Mouse (Mus musculus): ENCODE measurements at regions not wholly inside any gene's neighbourhood (a gene's known extent, or its start where the extent isn't known, plus 50 kb on each side); places are given as distances from the start of the nearest gene placed in this dataset.

GRCm38 (mm10) chr8:90659066-90659465 is 158.1 kb downstream of the Gm19935 start:
- no peak for DNase-seq (ENCODE audit: low read depth, low spot score)
- TF ChIP-seq USF1 (IDR thresholded peaks at IDR 0.05; ENCODE audit: low read depth, low read length): no peak
- TF ChIP-seq HCFC1 (IDR thresholded peaks at IDR 0.05; ENCODE audit: low read depth, low read length): no peak
- no peak for TF ChIP-seq TAL1 (IDR thresholded peaks at IDR 0.05; ENCODE audit: low read length)
- TF ChIP-seq GABPA (IDR thresholded peaks at IDR 0.05; ENCODE audit: low read depth, low read length): no peak
- TF ChIP-seq JUND (IDR thresholded peaks at IDR 0.05; ENCODE audit: low read depth, low read length): no peak
- TF ChIP-seq ZC3H11A (IDR thresholded peaks at IDR 0.05; ENCODE audit: low read depth, low read length): no peak
- no peak for TF ChIP-seq SIN3A (IDR thresholded peaks at IDR 0.05; ENCODE audit: low read length)
- TF ChIP-seq RAD21 (IDR thresholded peaks at IDR 0.05; ENCODE audit: low read depth, low read length): no peak
- TF ChIP-seq TBP (IDR thresholded peaks at IDR 0.05; ENCODE audit: low read depth, low read length): no peak
- TF ChIP-seq ZKSCAN1 (IDR thresholded peaks at IDR 0.05; ENCODE audit: low read depth, low read length): no peak
- no peak for TF ChIP-seq MXI1 (IDR thresholded peaks at IDR 0.05; ENCODE audit: low read depth, low read length)
- Histone ChIP-seq H3K79me2 (ENCODE audit: control insufficient read depth, insufficient read depth, low read length, poor library complexity) (no peaks in the 10 kb centered on the region), H3K4me1 (ENCODE audit: control insufficient read depth in 1 of 2, insufficient read depth in 2 of 2, low read length in 2 of 2) (no peaks in the 10 kb centered on the region), H3K27me3 (ENCODE audit: control insufficient read depth in 1 of 2, insufficient read depth in 2 of 2, low read length in 2 of 2) (no peaks in the 10 kb centered on the region), H3K9me3 (replicated peaks; ENCODE audit: insufficient read depth, low read length) (no peaks in the 10 kb centered on the region), H3K36me3 (ENCODE audit: control insufficient read depth in 1 of 2, insufficient read depth in 2 of 2, low read length in 2 of 2) (no peaks in the 10 kb centered on the region), H3K9ac (ENCODE audit: control insufficient read depth, low read depth, low read length, poor library complexity, severe bottlenecking) (no peak overlapping the region), H3K27ac (ENCODE audit: control insufficient read depth, low read depth, low read length) (no peak overlapping the region), H3K4me3 (ENCODE audit: control insufficient read depth in 1 of 2, insufficient read depth in 1 of 2, low read depth in 2 of 2, low read length in 2 of 2) (no peak overlapping the region)

- TF ChIP-seq MYB (IDR thresholded peaks at IDR 0.05; ENCODE audit: low read depth, low read length) (no peak), POLR2A (IDR thresholded peaks at IDR 0.05; ENCODE audit: control insufficient read depth in 1 of 2, insufficient read depth in 1 of 2, low read depth in 1 of 2, low read length in 2 of 2, poor library complexity in 1 of 2) (no peak), USF1 (IDR thresholded peaks at IDR 0.05; ENCODE audit: low read depth, low read length) (no peak), RAD21 (IDR thresholded peaks at IDR 0.05; ENCODE audit: low read depth, low read length) (no peak), MEF2A (IDR thresholded peaks at IDR 0.05; ENCODE audit: extremely low read depth, insufficient replicate concordance, low read depth, low read length, poor library complexity, severe bottlenecking) (no peak), MAX (IDR thresholded peaks at IDR 0.05; ENCODE audit: low read length) (no peak), NELFE (IDR thresholded peaks at IDR 0.05; ENCODE audit: low read depth, low read length) (no peak), KAT2A (conservative IDR thresholded peaks at IDR 0.05; ENCODE audit: low read depth, low read length) (no peak), POLR2AphosphoS2 (IDR thresholded peaks at IDR 0.05; ENCODE audit: low read length) (no peak), ZC3H11A (IDR thresholded peaks at IDR 0.05; ENCODE audit: low read depth, low read length) (no peak), MAZ (IDR thresholded peaks at IDR 0.05; ENCODE audit: low read depth, low read length) (no peak), TBP (IDR thresholded peaks at IDR 0.05; ENCODE audit: low read depth, low read length) (no peak), ZMIZ1 (IDR thresholded peaks at IDR 0.05; ENCODE audit: low read depth, low read length) (no peak), SMC3 (IDR thresholded peaks at IDR 0.05; ENCODE audit: low read depth, low read length) (no peak), GATA1 (IDR thresholded peaks at IDR 0.05; ENCODE audit: low read depth, low read length) (no peak), NRF1 (IDR thresholded peaks at IDR 0.05; ENCODE audit: insufficient read depth, low read depth, low read length, poor library complexity, severe bottlenecking) (no peak), E2F4 (IDR thresholded peaks at IDR 0.05; ENCODE audit: borderline replicate concordance, low read depth, low read length) (no peak), EP300 (IDR thresholded peaks at IDR 0.05; ENCODE audit: low read depth in 1 of 2, low read length in 2 of 2) (no peak)
Observed at GRCm38 (mm10) chr8:90657641-90658051, 159.5 kb downstream of the Gm19935 start.

More at GRCm38 (mm10) chr8:90657641-90658051, 159.5 kb downstream of the Gm19935 start:
- Histone ChIP-seq H3K36me3 (ENCODE audit: control insufficient read depth in 1 of 2, insufficient read depth in 2 of 2, low read length in 2 of 2) (no peaks in the 10 kb centered on the region), H3K79me2 (ENCODE audit: control insufficient read depth, insufficient read depth, low read length, poor library complexity) (no peaks in the 10 kb centered on the region), H3K9me3 (replicated peaks; ENCODE audit: insufficient read depth, low read length) (no peaks in the 10 kb centered on the region), H3K27me3 (ENCODE audit: control insufficient read depth in 1 of 2, insufficient read depth in 2 of 2, low read length in 2 of 2) (no peaks in the 10 kb centered on the region), H3K4me1 (ENCODE audit: control insufficient read depth in 1 of 2, insufficient read depth in 2 of 2, low read length in 2 of 2) (no peaks in the 10 kb centered on the region), H3K27ac (ENCODE audit: control insufficient read depth, low read depth, low read length) (no peak overlapping the region), H3K4me3 (ENCODE audit: control insufficient read depth in 1 of 2, insufficient read depth in 1 of 2, low read depth in 2 of 2, low read length in 2 of 2) (no peak overlapping the region), H3K9ac (ENCODE audit: control insufficient read depth, low read depth, low read length, poor library complexity, severe bottlenecking) (no peak overlapping the region)
- no peak for DNase-seq (ENCODE audit: low read depth, low spot score)
